Mouse (Mus musculus): ENCODE data around the gene Ptprj.

The Ptprj gene

GRCm38 (mm10) chr2:90559015-90559687 is 21.3 kb downstream of the Ptprj start:
- no peak for DNase-seq

GRCm38 (mm10) chr2:90558361-90558760 is 22.1 kb downstream of the Ptprj start:
- DNase-seq, result no peak

GRCm38 (mm10) chr2:90557913-90558312 is 22.5 kb downstream of the Ptprj start:
- no peak for DNase-seq

- no peak for DNase-seq
Observed at GRCm38 (mm10) chr2:90555744-90556143, 24.7 kb downstream of the Ptprj start.

- no peak for DNase-seq
Observed at GRCm38 (mm10) chr2:90554806-90555205, 25.6 kb downstream of the Ptprj start.

- no peak for DNase-seq
Observed at GRCm38 (mm10) chr2:90553861-90554260, 26.6 kb downstream of the Ptprj start.

GRCm38 (mm10) chr2:90550656-90551055 is 29.8 kb downstream of the Ptprj start:
- no peak for DNase-seq

GRCm38 (mm10) chr2:90548541-90548940 is 31.9 kb downstream of the Ptprj start:
- no peak for DNase-seq

- no peak for DNase-seq
Observed at GRCm38 (mm10) chr2:90547144-90547609, 33.3 kb downstream of the Ptprj start.

- no peak for DNase-seq
Observed at GRCm38 (mm10) chr2:90545261-90545660, 35.2 kb downstream of the Ptprj start.

- DNase-seq, result no peak
Observed at GRCm38 (mm10) chr2:90543989-90544388, 36.5 kb downstream of the Ptprj start.

- DNase-seq, result no peak
Observed at GRCm38 (mm10) chr2:90543106-90543702, 37.2 kb downstream of the Ptprj start.

- DNase-seq, result no peak
Observed at GRCm38 (mm10) chr2:90542656-90543055, 37.8 kb downstream of the Ptprj start.

GRCm38 (mm10) chr2:90539206-90539605 is 41.2 kb downstream of the Ptprj start:
- no peak for DNase-seq

- no peak for DNase-seq
Observed at GRCm38 (mm10) chr2:90537244-90537643, 43.2 kb downstream of the Ptprj start.

- DNase-seq, result no peak
Observed at GRCm38 (mm10) chr2:90536555-90536954, 43.9 kb downstream of the Ptprj start.

- DNase-seq, result no peak
Observed at GRCm38 (mm10) chr2:90534751-90535150, 45.7 kb downstream of the Ptprj start.

- no peak for DNase-seq
Observed at GRCm38 (mm10) chr2:90533944-90534343, 46.5 kb downstream of the Ptprj start.

- no peak for DNase-seq
Observed at GRCm38 (mm10) chr2:90532095-90532494, 48.4 kb downstream of the Ptprj start.

GRCm38 (mm10) chr2:90528107-90528506 is 52.3 kb downstream of the Ptprj start:
- DNase-seq, result no peak

GRCm38 (mm10) chr2:90526971-90527370 is 53.5 kb downstream of the Ptprj start:
- DNase-seq, result no peak

- no peak for DNase-seq
Observed at GRCm38 (mm10) chr2:90526564-90526963, 53.9 kb downstream of the Ptprj start.

GRCm38 (mm10) chr2:90525807-90526206 is 54.6 kb downstream of the Ptprj start:
- DNase-seq, result no peak

GRCm38 (mm10) chr2:90522455-90522854 is 58.0 kb downstream of the Ptprj start:
- no peak for DNase-seq

- DNase-seq, result no peak
Observed at GRCm38 (mm10) chr2:90521909-90522308, 58.5 kb downstream of the Ptprj start.

Measured in layer of hippocampus, adult 9-11 months (tissue).